Mouse (Mus musculus): ENCODE results near the gene Camta1.

Camta1 gene

DNA sequence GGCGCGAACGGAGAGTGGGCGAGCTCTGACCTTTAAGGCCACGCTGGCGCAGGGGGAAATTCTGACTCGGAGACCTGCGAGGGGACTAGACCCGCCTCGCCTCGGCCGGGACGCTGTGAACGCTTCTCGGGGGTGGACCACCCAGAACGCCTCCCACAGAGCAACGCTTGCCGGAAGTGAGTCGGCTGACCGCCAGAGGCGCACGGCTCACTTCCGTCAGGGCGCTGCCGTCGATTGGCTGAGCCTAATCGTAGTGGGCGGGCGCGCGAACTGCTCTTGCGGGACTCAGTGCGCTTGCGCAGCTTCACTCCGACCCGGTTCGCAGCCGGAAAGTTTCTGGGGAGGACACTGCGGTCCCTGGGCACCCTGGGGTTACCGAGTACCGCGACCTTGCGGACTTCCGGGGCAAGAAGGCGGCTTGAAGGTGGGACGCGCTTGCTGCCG lies 947.4 kb downstream of the Camta1 start, which contains the start of the genes Park7 and Tnfrsf9:
Park7 (minus strand) TSS at position 148 of the 444 bp plus-strand sequence.
Tnfrsf9 (plus strand) TSS at position 273 of the 444 bp plus-strand sequence.
- peak; percentile 98 to 100 for DNase-seq

DNA sequence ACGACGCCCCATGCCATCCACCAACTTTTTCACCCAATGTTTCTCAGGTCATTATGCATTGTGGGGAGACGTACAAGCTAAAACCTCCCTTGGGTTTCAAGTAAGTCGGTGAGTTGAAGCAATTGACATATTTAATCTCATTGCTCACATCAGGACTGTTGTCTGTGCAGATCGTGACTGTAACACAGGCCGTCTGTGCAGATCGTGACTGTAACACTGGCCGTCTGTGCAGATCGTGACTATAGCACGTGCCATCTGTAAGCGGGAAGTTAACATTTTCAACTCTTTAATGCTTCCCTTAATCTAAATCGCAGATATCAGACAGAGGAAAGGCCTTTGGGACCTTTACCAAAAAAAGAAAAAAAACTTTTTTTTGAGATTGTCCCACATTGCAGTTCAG lies 947.9 kb downstream of the Camta1 start:
- DNase-seq: no peak

- peak in 1 of 2 experiments; percentile 62 for DNase-seq
Measured at GRCm38 (mm10) chr4:150910164-150910951, 951.3 kb downstream of the Camta1 start.

- DNase-seq: peak; percentile 98 to 99
Measured at GRCm38 (mm10) chr4:150909451-150910156, 952.1 kb downstream of the Camta1 start.

DNA sequence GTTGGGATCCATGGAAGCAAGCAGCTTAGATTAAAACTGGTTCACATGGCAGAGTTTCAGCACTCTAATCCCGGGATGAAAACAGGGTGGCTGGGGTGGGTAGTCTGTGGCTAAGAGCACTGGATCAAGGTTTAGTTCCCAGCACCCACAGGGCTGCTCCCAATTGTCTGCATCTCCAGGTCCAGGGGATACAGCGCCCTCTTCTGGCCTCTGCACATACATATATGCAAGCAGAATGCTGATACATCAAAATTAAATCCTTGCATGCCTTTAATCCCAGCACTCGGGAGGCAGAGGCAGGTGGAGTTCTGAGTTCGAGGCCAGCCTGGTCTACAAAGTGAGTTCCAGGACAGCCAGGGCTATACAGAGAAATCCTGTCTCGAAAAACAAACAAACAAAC lies 953.2 kb downstream of the Camta1 start:
- peak; percentile 47 to 57 for DNase-seq

GRCm38 (mm10) chr4:150907099-150907498 lies 954.6 kb downstream of the Camta1 start:
- DNase-seq: no peak

DNA sequence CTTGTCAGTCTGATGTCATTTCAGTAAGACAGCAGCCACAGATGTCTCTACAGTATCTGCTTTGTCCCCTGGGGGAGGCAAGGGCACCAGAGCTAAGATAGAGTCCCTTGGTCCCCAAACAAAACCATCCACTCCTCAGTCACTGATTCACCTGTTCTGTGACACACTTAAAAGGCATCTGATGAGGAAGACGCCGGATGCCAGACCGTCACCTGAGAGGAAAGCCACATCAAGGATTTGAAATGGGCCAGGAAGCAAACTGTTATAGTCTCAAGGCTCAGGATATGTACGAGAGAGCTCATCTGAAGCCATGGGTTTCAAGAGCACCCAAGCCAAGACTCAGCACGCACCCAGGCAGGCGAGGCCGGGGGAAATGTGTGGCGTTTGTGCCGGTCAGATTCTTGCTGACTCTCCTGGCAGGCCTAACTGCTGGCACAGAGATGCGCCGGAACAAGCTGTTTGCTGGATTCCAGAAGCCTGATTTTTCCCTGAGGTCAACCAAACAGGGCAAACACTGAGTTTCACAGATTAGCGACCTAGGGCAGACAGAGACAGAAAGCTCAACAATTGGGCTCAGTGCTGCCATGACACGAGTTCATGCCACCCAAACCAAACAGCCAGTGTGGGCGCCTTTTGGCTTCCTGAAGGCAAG lies 958.5 kb downstream of the Camta1 start:
- DNase-seq: peak; percentile 74 to 90

- DNase-seq: peak; percentile 72 to 92
Measured at GRCm38 (mm10) chr4:150902062-150902461, 959.6 kb downstream of the Camta1 start.

GRCm38 (mm10) chr4:150901651-150902050 lies 960.0 kb downstream of the Camta1 start:
- DNase-seq: peak; percentile 78 to 89

DNA sequence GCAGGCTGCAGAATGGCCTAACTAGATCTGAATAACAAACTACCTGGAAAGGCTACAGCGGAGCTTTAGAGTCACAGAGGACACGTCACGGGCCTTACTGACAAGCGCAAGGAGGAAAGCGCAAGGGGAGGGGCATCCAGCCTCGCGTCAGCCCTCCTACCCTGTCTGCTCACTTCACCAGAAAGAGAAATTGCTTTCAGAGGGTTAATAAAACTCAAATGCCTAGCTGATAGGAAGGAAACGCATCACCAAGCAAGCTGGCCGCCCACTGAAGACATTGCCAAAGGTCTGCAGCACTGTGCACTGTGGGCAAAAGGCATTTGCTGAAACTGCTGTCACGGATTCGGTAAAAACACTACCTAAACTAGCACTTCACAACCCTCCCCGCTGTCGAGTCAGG lies 961.2 kb downstream of the Camta1 start:
- DNase-seq: peak; percentile 43 to 65

DNA sequence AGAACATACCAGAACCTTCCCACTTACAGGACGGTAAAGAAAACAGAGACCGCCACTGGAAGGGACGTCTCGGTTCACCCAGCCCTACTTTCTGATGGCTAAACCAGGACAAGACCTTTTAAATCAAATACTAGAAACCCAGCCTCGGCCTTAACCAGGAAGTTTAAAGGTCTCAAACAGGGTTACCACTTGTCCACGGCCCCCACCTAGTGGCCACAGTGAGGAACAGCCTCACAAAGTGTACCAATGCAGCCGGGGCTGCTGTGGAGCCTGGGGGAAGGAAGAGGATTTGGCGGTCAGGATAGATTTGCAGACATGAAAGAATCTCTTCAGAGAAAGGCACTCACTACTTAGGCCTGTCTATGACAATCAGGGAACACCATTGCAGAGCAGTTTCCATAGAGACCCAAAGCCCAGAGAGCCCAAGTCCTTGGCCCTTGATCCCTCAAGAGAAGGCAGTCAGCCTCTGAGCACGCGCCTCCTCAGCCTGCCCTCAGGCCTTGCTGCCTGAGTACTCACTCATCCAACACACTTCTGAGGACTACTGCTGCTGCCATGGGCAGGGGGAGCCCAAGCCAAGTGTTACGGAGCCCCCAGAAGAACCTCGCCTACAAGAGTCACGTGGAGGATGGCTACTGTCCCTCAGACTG lies 962.8 kb downstream of the Camta1 start:
- peak; percentile 75 to 81 for DNase-seq

- no peak for DNase-seq
Measured at GRCm38 (mm10) chr4:150896896-150897624, 964.6 kb downstream of the Camta1 start.

DNA sequence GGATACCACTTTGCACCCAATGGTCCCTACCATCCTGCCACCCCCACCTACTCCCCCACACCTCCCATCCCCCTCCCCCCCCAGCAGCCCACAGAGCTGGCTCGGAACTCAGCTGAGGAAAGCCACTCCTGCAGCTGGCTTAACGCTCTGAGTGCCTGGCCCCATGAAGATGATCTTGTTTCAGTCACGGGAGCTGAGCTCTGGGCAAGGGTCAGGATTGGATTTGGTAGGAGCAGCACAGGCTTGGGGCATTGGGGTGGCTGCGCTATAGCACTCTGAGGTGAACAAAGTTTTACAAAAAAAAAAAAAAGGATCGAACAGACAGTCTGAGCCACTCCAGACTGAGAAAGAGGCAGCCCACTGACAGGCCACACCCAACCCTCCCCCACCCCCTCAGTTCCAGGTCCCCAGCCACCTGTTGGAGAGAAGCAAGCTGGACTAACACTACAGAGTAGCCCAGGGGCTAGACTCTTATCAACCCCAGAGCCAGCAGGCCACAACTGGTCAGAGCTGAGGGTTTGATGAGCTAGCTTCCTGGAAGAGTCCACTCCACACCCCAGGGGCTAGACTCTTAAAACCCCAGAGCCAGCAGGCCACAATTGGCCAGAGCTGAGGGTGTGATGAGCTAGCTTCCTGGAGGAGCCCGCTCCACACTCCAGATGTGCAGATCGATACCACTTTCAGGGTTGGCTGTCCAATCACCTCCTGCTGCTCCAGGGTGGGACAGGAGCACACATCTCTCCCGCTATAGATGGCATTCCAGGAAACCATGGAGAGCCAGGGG lies 966.8 kb downstream of the Camta1 start:
- DNase-seq: peak; percentile 57 to 78

GRCm38 (mm10) chr4:150891308-150891707 lies 970.4 kb downstream of the Camta1 start:
- no peak for DNase-seq

GRCm38 (mm10) chr4:150889955-150890315 lies 971.7 kb downstream of the Camta1 start:
- DNase-seq: peak in 1 of 2 experiments; percentile 57

GRCm38 (mm10) chr4:150889273-150889954 lies 972.3 kb downstream of the Camta1 start:
- peak; percentile 50 to 59 for DNase-seq

GRCm38 (mm10) chr4:150888492-150888891 lies 973.2 kb downstream of the Camta1 start:
- DNase-seq: no peak

GRCm38 (mm10) chr4:150887903-150888302 lies 973.8 kb downstream of the Camta1 start:
- DNase-seq: no peak

GRCm38 (mm10) chr4:150882632-150883031 lies 979.0 kb downstream of the Camta1 start:
- no peak for DNase-seq

DNA sequence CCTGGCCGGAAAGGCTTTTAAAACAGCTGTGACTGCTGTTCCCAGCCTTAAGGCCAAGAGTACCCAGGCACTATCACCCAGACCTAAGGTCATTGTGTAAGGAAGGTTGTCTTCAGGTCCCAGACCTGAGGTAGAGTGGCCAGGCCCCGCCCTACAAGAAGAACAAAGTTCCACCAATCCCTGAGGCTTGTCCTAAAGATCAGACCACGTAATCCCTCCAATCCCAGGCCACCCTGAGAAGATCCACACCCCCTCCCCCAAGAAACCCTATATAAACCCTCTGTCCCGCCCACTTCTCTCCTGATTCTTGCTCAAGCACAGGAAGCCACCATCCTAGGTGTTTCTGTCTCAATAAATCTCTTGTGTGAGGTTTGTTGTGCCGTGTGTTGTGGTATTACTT lies 981.3 kb downstream of the Camta1 start:
- DNase-seq: no peak

- no peak for DNase-seq
Measured at GRCm38 (mm10) chr4:150879631-150880030, 982.0 kb downstream of the Camta1 start.

Data from kidney, postnatal 25 days (tissue).